Mouse (Mus musculus) stomach, postnatal 0 days (tissue): ENCODE data around the gene Mrtfb. TPM values are rescaled to one million over a fixed set of nuclear protein-coding genes. Genes with fewer than 3 reads are reported as not detected.
A peak's percentile ranks its signal among the peaks of the same experiment; 100 is the strongest.

Source experiments
- ATAC-seq: fragments of 200-750 bp; cut with Nextera tagmentation; 2 replicates; pipeline ENCODE4 v1.8.0; 2017; ENCODE audit not compliant: low FRiP score, low TSS enrichment
- DNase-seq: peaks from one replicate; pipeline ENCODE4 v3.0.0-alpha.2; 2016; ENCODE audit warnings: low spot score
- H3K27ac ChIP-seq: fragments of 300-500 bp; sonication (generic); replicated peaks from 2 replicates; pipeline ENCODE4 v1.5.1; 2014; ENCODE audit warnings: mild to moderate bottlenecking, control low read depth
- H3K27me3 ChIP-seq: fragments of 300-500 bp; sonication (generic); 2 replicates; pipeline ENCODE4 v1.6.1; 2014; ENCODE audit warnings: low read length; ENCODE audit not compliant: control insufficient read depth, insufficient read depth
- H3K36me3 ChIP-seq: fragments of 300-500 bp; sonication (generic); 2 replicates; pipeline ENCODE4 v1.6.1; 2014; ENCODE audit warnings: low read length, mixed read lengths; ENCODE audit not compliant: control insufficient read depth, insufficient read depth
- H3K4me1 ChIP-seq: fragments of 300-500 bp; sonication (generic); replicated peaks from 2 replicates; pipeline ENCODE4 v1.6.1; 2014; ENCODE audit warnings: antibody characterized with exemption; ENCODE audit not compliant: control insufficient read depth, insufficient read depth
- H3K4me2 ChIP-seq: fragments of 300-500 bp; sonication (generic); replicated peaks from 2 replicates; pipeline ENCODE4 v1.6.1; 2014; ENCODE audit warnings: low read depth, mild to moderate bottlenecking, control low read depth, moderate library complexity
- H3K4me3 ChIP-seq: fragments of 300-500 bp; sonication (generic); 2 replicates; pipeline ENCODE4 v1.5.1; 2014; ENCODE audit warnings: low read depth, low read length, control low read depth
- H3K9ac ChIP-seq: fragments of 300-500 bp; sonication (generic); 2 replicates; pipeline ENCODE4 v1.6.1; 2014; ENCODE audit warnings: mild to moderate bottlenecking, low read length, control low read depth, mixed read lengths
- H3K9me3 ChIP-seq: fragments of 300-500 bp; sonication (generic); 2 replicates; pipeline ENCODE4 v1.6.1; 2016; ENCODE audit warnings: low read length; ENCODE audit not compliant: control insufficient read depth
- CTCF ChIP-seq: IDR thresholded peaks from 2 replicates; pipeline ENCODE4 v1.5.1; 2016; ENCODE audit warnings: antibody characterized with exemption, low read depth, mild to moderate bottlenecking, moderate library complexity
- EP300 ChIP-seq: optimal IDR thresholded peaks from 2 replicates; pipeline ENCODE3; 2016; ENCODE audit warnings: antibody characterized with exemption
- WGBS: fragments of 180-500 bp; shearing (Covaris S2); extraction: QIAGEN DNeasy Blood & Tissue Kit; methylation state at CpG from one replicate; pipeline ENCODE4 v1.1.7; 2014; 5-methylcytosine and 5-hydroxymethylcytosine counted together
- polyA plus RNA-seq: library from polyadenylated mRNA; unstranded; fragments of >200 nt; fragmentation: Nextera tagmentation; extraction: Ambion mirVana; gene quantifications from 2 replicates; pipeline ENCODE4 v1.2.1, GENCODE M21; 2015

Mrtfb gene
- polyA plus RNA-seq: 12.5 and 12.6 TPM in 2 replicates

GRCm38 (mm10) chr16:13255855-13256635, at the start of gene Mrtfb:
Gene Mrtfb (plus strand): TSS chr16:13256481.
- Histone ChIP-seq H3K4me2 (peak within 1 kb of the TSS; percentile 90), H3K9ac (peak within 1 kb of the TSS; percentile 97), H3K4me1 (0 out of 2 replicates have a peak, but pooled peaks cover 6% of the 10 kb centered on the region), H3K36me3 (no peaks in the 10 kb centered on the region), H3K27me3 (no peaks in the 10 kb centered on the region), H3K4me3 (peak within 1 kb of the TSS; percentile 89), H3K27ac (peak within 1 kb of the TSS; percentile 96), H3K9me3 (no peaks in the 10 kb centered on the region)
- ATAC-seq (peak; percentile 94), DNase-seq (peak; percentile 92)
- peak; percentile 22; the same call in 1 of the 2 replicates for TF ChIP-seq CTCF
- TF ChIP-seq EP300: peak; percentile 98
- 2% methylated on average over 40 of the region's 56 CpGs for WGBS

- 58% methylated on average over 5 of the region's 5 CpGs for WGBS
Measured at GRCm38 (mm10) chr16:13207649-13208048, 48.6 kb upstream of the Mrtfb start.

GRCm38 (mm10) chr16:13208087-13208486, 48.2 kb upstream of the Mrtfb start:
- Histone ChIP-seq H3K27ac (no peak overlapping the region), H3K9me3 (no peaks in the 10 kb centered on the region), H3K36me3 (no peaks in the 10 kb centered on the region), H3K27me3 (no peaks in the 10 kb centered on the region), H3K4me3 (no peak overlapping the region), H3K4me2 (no peak overlapping the region), H3K9ac (no peak overlapping the region), H3K4me1 (no peaks in the 10 kb centered on the region)
- 0 out of 2 replicates have a peak, but pooled peaks have one; percentile 47 for ATAC-seq
- WGBS: 39% methylated on average over 3 of the region's 3 CpGs
- DNase-seq: no peak
- TF ChIP-seq EP300 (no peak), CTCF (no peak)

More at GRCm38 (mm10) chr16:13207649-13208048, 48.6 kb upstream of the Mrtfb start:
- no peak overlapping the region for H3K9ac ChIP-seq
- no peak for DNase-seq
- no peaks in the 10 kb centered on the region for H3K4me1 ChIP-seq
- no peak overlapping the region for H3K4me2 ChIP-seq
- TF ChIP-seq CTCF: no peak
- no peak for TF ChIP-seq EP300
- H3K9me3 ChIP-seq: no peaks in the 10 kb centered on the region
- H3K36me3 ChIP-seq: no peaks in the 10 kb centered on the region
- H3K27me3 ChIP-seq: no peaks in the 10 kb centered on the region
- no peak overlapping the region for H3K4me3 ChIP-seq
- H3K27ac ChIP-seq: no peak overlapping the region
- ATAC-seq: no peak

- H3K4me1 ChIP-seq: no peaks in the 10 kb centered on the region
- no peak overlapping the region for H3K27ac ChIP-seq
- no peaks in the 10 kb centered on the region for H3K27me3 ChIP-seq
- ATAC-seq (no peak), DNase-seq (no peak)
- no peak overlapping the region for H3K4me2 ChIP-seq
- H3K9me3 ChIP-seq: no peaks in the 10 kb centered on the region
- no peak overlapping the region for H3K9ac ChIP-seq
- no peaks in the 10 kb centered on the region for H3K36me3 ChIP-seq
- 66% methylated on average over 4 of the region's 4 CpGs for WGBS
- no peak overlapping the region for H3K4me3 ChIP-seq
- TF ChIP-seq EP300 (no peak), CTCF (no peak)
Measured at GRCm38 (mm10) chr16:13212781-13213180, 43.5 kb upstream of the Mrtfb start.

GRCm38 (mm10) chr16:13216116-13216952, 39.9 kb upstream of the Mrtfb start:
- 64% methylated on average over 5 of the region's 5 CpGs for WGBS
- Histone ChIP-seq H3K4me1 (no peaks in the 10 kb centered on the region), H3K36me3 (no peaks in the 10 kb centered on the region), H3K27ac (no peak overlapping the region), H3K9me3 (no peaks in the 10 kb centered on the region), H3K27me3 (no peaks in the 10 kb centered on the region), H3K4me2 (no peak overlapping the region), H3K4me3 (no peak overlapping the region), H3K9ac (no peak overlapping the region)
- TF ChIP-seq EP300 (no peak), CTCF (peak; percentile 52)
- DNase-seq (no peak), ATAC-seq (no peak)
